In genomic region chr17:32965253-32965622, GRCm38 (mm10) we compare ENCODE assay signal across 8 mouse cellular contexts. TPM values are rescaled to one million over a fixed set of nuclear protein-coding genes. Genes with fewer than 3 reads are reported as not detected.
DNase-seq lines count a peak whose midpoint lies in the region; ATAC-seq and TF ChIP-seq lines count a peak whose summit lies in the region.

No protein-coding gene starts in this region.

- no peaks in the 10 kb centered on the region for H3K9me3 ChIP-seq in neural tube, embryonic 11.5 days (ENCODE audit: control insufficient read depth, low read length)
- H3K9me3 ChIP-seq in hindbrain, embryonic 14.5 days (ENCODE audit: control insufficient read depth, low read length): no peaks in the 10 kb centered on the region
- H3K9me3 ChIP-seq in megakaryocyte, embryonic 14.5 days: no peaks in the 10 kb centered on the region

- 1% methylated on average over 14 of the region's 14 CpGs for WGBS in cerebellum, adult 2 months
- WGBS in neural tube, embryonic 11.5 days: under 1% methylated on average over 14 of the region's 14 CpGs
- WGBS in hindbrain, embryonic 14.5 days: 1% methylated on average over 14 of the region's 14 CpGs

- peak overlapping the region; percentile 79 for H3K9ac ChIP-seq in neural tube, embryonic 11.5 days (ENCODE audit: low read length)
- H3K9ac ChIP-seq in hindbrain, embryonic 14.5 days: peak overlapping the region; percentile 70

- no peaks in the 10 kb centered on the region for H3K36me3 ChIP-seq in neural tube, embryonic 11.5 days (ENCODE audit: control insufficient read depth, insufficient read depth, low read length)
- H3K36me3 ChIP-seq in hindbrain, embryonic 14.5 days (replicated peaks; ENCODE audit: control insufficient read depth, insufficient read depth): no peaks in the 10 kb centered on the region
- no peaks in the 10 kb centered on the region for H3K36me3 ChIP-seq in megakaryocyte, embryonic 14.5 days (replicated peaks; ENCODE audit: low read length)

- H3K4me3 ChIP-seq in cerebellum, adult 2 months (replicated peaks; ENCODE audit: insufficient read depth, low read depth, low read length): peak overlapping the region; percentile 88
- peak overlapping the region; percentile 81 for H3K4me3 ChIP-seq in neural tube, embryonic 11.5 days (ENCODE audit: low read depth, low read length)
- peak overlapping the region; percentile 85 for H3K4me3 ChIP-seq in hindbrain, embryonic 14.5 days (replicated peaks; ENCODE audit: low read length)
- H3K4me3 ChIP-seq in megakaryocyte, embryonic 14.5 days (replicated peaks): peak overlapping the region; percentile 99

- no peaks in the 10 kb centered on the region for H3K27me3 ChIP-seq in cerebellum, adult 2 months (ENCODE audit: control insufficient read depth, insufficient read depth, low read length)
- H3K27me3 ChIP-seq in neural tube, embryonic 11.5 days (ENCODE audit: control insufficient read depth, insufficient read depth, low read length): no peaks in the 10 kb centered on the region
- H3K27me3 ChIP-seq in hindbrain, embryonic 14.5 days (ENCODE audit: control insufficient read depth, insufficient read depth, low read length): no peaks in the 10 kb centered on the region
- H3K27me3 ChIP-seq in megakaryocyte, embryonic 14.5 days (replicated peaks): no peaks in the 10 kb centered on the region

- no peak overlapping the region for H3K27ac ChIP-seq in cerebellum, adult 2 months (ENCODE audit: insufficient read depth, low read length)
- no peak overlapping the region for H3K27ac ChIP-seq in neural tube, embryonic 11.5 days (ENCODE audit: low read depth, low read length)
- 0 out of 2 replicates have a peak overlapping the region, but pooled peaks have one; percentile 14 for H3K27ac ChIP-seq in hindbrain, embryonic 14.5 days

- no peak for TF ChIP-seq POLR2A in cerebellum, adult 2 months (IDR thresholded peaks at IDR 0.05; ENCODE audit: borderline replicate concordance, insufficient read depth, low read length)

- no peaks in the 10 kb centered on the region; the same call in 1 of the 2 replicates for H3K4me1 ChIP-seq in cerebellum, adult 2 months (ENCODE audit: control insufficient read depth, insufficient read depth, low read length)
- H3K4me1 ChIP-seq in neural tube, embryonic 11.5 days (ENCODE audit: control insufficient read depth, insufficient read depth, low read length): peaks cover 10% of the 10 kb centered on the region
- peaks cover 14% of the 10 kb centered on the region for H3K4me1 ChIP-seq in hindbrain, embryonic 14.5 days (replicated peaks; ENCODE audit: control insufficient read depth, insufficient read depth, low read length)
- H3K4me1 ChIP-seq in megakaryocyte, embryonic 14.5 days: peaks cover 15% of the 10 kb centered on the region

- H3K4me2 ChIP-seq in neural tube, embryonic 11.5 days (ENCODE audit: low read depth): peak overlapping the region; percentile 75
- H3K4me2 ChIP-seq in hindbrain, embryonic 14.5 days (replicated peaks): peak overlapping the region; percentile 76

- ATAC-seq in neural tube, embryonic 11.5 days (ENCODE audit: insufficient read depth, low FRiP score, low TSS enrichment): peak; percentile 53; the same call in 1 of the 2 replicates
- ATAC-seq in hindbrain, embryonic 14.5 days (ENCODE audit: low FRiP score): peak; percentile 67

- no peak for TF ChIP-seq CTCF in cerebellum, adult 2 months (IDR thresholded peaks at IDR 0.05; ENCODE audit: borderline replicate concordance, insufficient read depth, low read depth, low read length)

- no peak for DNase-seq in cerebellum, adult 2 months
- no peak for DNase-seq in cerebellum, adult 9-11 months
- DNase-seq in neural tube, embryonic 11.5 days (ENCODE audit: low spot score): peak; percentile 13
- no peak for DNase-seq in neural tube, embryonic 10.5 days (ENCODE audit: extremely low spot score, low spot score)
- no peak for DNase-seq in hindbrain, embryonic 14.5 days (ENCODE audit: low spot score)
- no peak for DNase-seq in c-Kit-positive CD71-positive TER-119-positive erythroid progenitor cells, embryonic 14.5 days (ENCODE audit: low spot score)
- no peak for DNase-seq in ovary, adult 18-20 months (ENCODE audit: low spot score)

RNA-seq across cellular contexts. Expression of gene Zfp472, which starts 0.4 kb away (rescaled TPM):
- polyA plus RNA-seq in cerebellum, adult 2 months (2012; rRNA removed): 4.6 and 4.9 TPM in 2 replicates
- 13.1 and 13.7 TPM in 2 replicates for polyA plus RNA-seq in neural tube, embryonic 11.5 days (2014; fragmentation: Nextera tagmentation; extraction: Ambion mirVana)
- 8.5 and 8.9 TPM in 2 replicates for polyA plus RNA-seq in hindbrain, embryonic 14.5 days (2014; fragmentation: Nextera tagmentation; extraction: Ambion mirVana)
- 0.04 TPM in 1 of 2 replicates, not detected in the other for polyA plus RNA-seq in megakaryocyte, embryonic 14.5 days (2012; ENCODE audit: insufficient read depth, low replicate concordance)

RNA-seq across cellular contexts. Expression of gene Cyp4f13, which starts 18.0 kb away (rescaled TPM):
- polyA plus RNA-seq in cerebellum, adult 2 months (2012; rRNA removed): 47.2 and 49.5 TPM in 2 replicates
- polyA plus RNA-seq in neural tube, embryonic 11.5 days (2014; fragmentation: Nextera tagmentation; extraction: Ambion mirVana): 2.6 and 3.0 TPM in 2 replicates
- polyA plus RNA-seq in hindbrain, embryonic 14.5 days (2014; fragmentation: Nextera tagmentation; extraction: Ambion mirVana): 9.4 and 10.1 TPM in 2 replicates
- 18.1 and 31.7 TPM in 2 replicates for polyA plus RNA-seq in megakaryocyte, embryonic 14.5 days (2012; ENCODE audit: insufficient read depth, low replicate concordance)

RNA-seq across cellular contexts. Expression of gene Zfp952, which starts 27.7 kb away (rescaled TPM):
- 12.3 and 13.3 TPM in 2 replicates for polyA plus RNA-seq in cerebellum, adult 2 months (2012; rRNA removed)
- 16.8 and 18.6 TPM in 2 replicates for polyA plus RNA-seq in neural tube, embryonic 11.5 days (2014; fragmentation: Nextera tagmentation; extraction: Ambion mirVana)
- polyA plus RNA-seq in hindbrain, embryonic 14.5 days (2014; fragmentation: Nextera tagmentation; extraction: Ambion mirVana): 20.2 and 23.5 TPM in 2 replicates
- 0.26 TPM in 1 of 2 replicates, not detected in the other for polyA plus RNA-seq in megakaryocyte, embryonic 14.5 days (2012; ENCODE audit: insufficient read depth, low replicate concordance)

RNA-seq across cellular contexts. Expression of gene Cyp4f14, which starts 48.1 kb away (rescaled TPM):
- polyA plus RNA-seq in cerebellum, adult 2 months (2012; rRNA removed): 10.8 and 13.0 TPM in 2 replicates
- not detected in 2 replicates for polyA plus RNA-seq in neural tube, embryonic 11.5 days (2014; fragmentation: Nextera tagmentation; extraction: Ambion mirVana)
- polyA plus RNA-seq in hindbrain, embryonic 14.5 days (2014; fragmentation: Nextera tagmentation; extraction: Ambion mirVana): 0.10 TPM in 1 of 2 replicates, not detected in the other
- polyA plus RNA-seq in megakaryocyte, embryonic 14.5 days (2012; ENCODE audit: insufficient read depth, low replicate concordance): not detected in 2 replicates

Comparison
In these comparisons a context has a peak if more than half of its experiments do, and no peak if none do; other contexts are left out.
1. RNA of gene Zfp952, which starts 27.7 kb away (polyA plus RNA-seq): 20.2 to 23.5 TPM in hindbrain, embryonic 14.5 days, 16.8 to 18.6 TPM in neural tube, embryonic 11.5 days and 12.3 to 13.3 TPM in cerebellum, adult 2 months; 0.26 TPM in megakaryocyte, embryonic 14.5 days; every median in the first group is over 10 times any median in the second.
2. Peak in every context shown above with its lines, with median percentiles within 50 percentile points of each other: H3K4me3 ChIP-seq.